Mouse (Mus musculus) G1E-ER4 (cell line): ENCODE measurements at regions not wholly inside any gene's neighbourhood (a gene's known extent, or its start where the extent isn't known, plus 50 kb on each side); places are given as distances from the start of the nearest gene placed in this dataset.

Experiments used
- GATA1 ChIP-seq: IDR thresholded peaks from one replicate; pipeline ENCODE4 v1.8.0; 2012; ENCODE audit warnings: low read length, inconsistent platforms

- TF ChIP-seq GATA1: no peak
Measured at GRCm38 (mm10) chr14:86365032-86365431, 776.0 kb downstream of the Diaph3 start.

- TF ChIP-seq GATA1: no peak
Measured at GRCm38 (mm10) chr14:86360423-86361059, 780.5 kb downstream of the Diaph3 start.

- no peak for TF ChIP-seq GATA1
Measured at GRCm38 (mm10) chr14:86358584-86358983, 782.5 kb downstream of the Diaph3 start.

- TF ChIP-seq GATA1: no peak
Measured at GRCm38 (mm10) chr14:86350526-86350925, 790.5 kb downstream of the Diaph3 start.

- no peak for TF ChIP-seq GATA1
Measured at GRCm38 (mm10) chr14:86339007-86339406, 802.0 kb downstream of the Diaph3 start.

GRCm38 (mm10) chr14:86337052-86337451, 804.0 kb downstream of the Diaph3 start:
- no peak for TF ChIP-seq GATA1

- no peak for TF ChIP-seq GATA1
Measured at GRCm38 (mm10) chr14:86335284-86335683, 805.8 kb downstream of the Diaph3 start.

GRCm38 (mm10) chr14:86329176-86329575, 811.9 kb downstream of the Diaph3 start:
- peak; percentile 24 for TF ChIP-seq GATA1

GRCm38 (mm10) chr14:86327646-86328045, 813.4 kb downstream of the Diaph3 start:
- no peak for TF ChIP-seq GATA1

- TF ChIP-seq GATA1: no peak
Measured at GRCm38 (mm10) chr14:86322365-86322764, 818.7 kb downstream of the Diaph3 start.

GRCm38 (mm10) chr14:86315974-86316373, 825.1 kb downstream of the Diaph3 start:
- no peak for TF ChIP-seq GATA1

- no peak for TF ChIP-seq GATA1
Measured at GRCm38 (mm10) chr14:86308949-86309543, 832.0 kb downstream of the Diaph3 start.

- TF ChIP-seq GATA1: no peak
Measured at GRCm38 (mm10) chr14:86307806-86308205, 833.2 kb downstream of the Diaph3 start.

GRCm38 (mm10) chr14:86301666-86302065, 839.4 kb downstream of the Diaph3 start:
- no peak for TF ChIP-seq GATA1

- no peak for TF ChIP-seq GATA1
Measured at GRCm38 (mm10) chr14:86300811-86301210, 840.2 kb downstream of the Diaph3 start.

- no peak for TF ChIP-seq GATA1
Measured at GRCm38 (mm10) chr14:86297991-86298390, 843.0 kb downstream of the Diaph3 start.

GRCm38 (mm10) chr14:86293804-86294203, 847.2 kb downstream of the Diaph3 start:
- TF ChIP-seq GATA1: no peak
